In genomic region chr6:86406306-86406705, GRCm38 (mm10) we compare ENCODE assay signal across 10 mouse cellular contexts. TPM values are rescaled to one million over a fixed set of nuclear protein-coding genes. Genes with fewer than 3 reads are reported as not detected.
DNase-seq lines count a peak whose midpoint lies in the region; ATAC-seq and TF ChIP-seq lines count a peak whose summit lies in the region.
"Had no signal": no experiment of that assay in that cellular context is flagged by ENCODE, and none has a peak within 500 bp of the region (broad histone marks: within the 10 kb centered on the region; RNA-seq: fewer than 3 reads in every experiment).

No protein-coding gene starts in this region.

- peaks cover 69% of the 10 kb centered on the region for H3K79me2 ChIP-seq in myocyte (ENCODE audit: control insufficient read depth, insufficient read depth)

- H3K4me2 ChIP-seq in kidney, embryonic 16.5 days (replicated peaks; ENCODE audit: low read depth, low read length): peak overlapping the region; percentile 37
- H3K4me2 ChIP-seq in forebrain, embryonic 11.5 days (ENCODE audit: low read depth, low read length, severe bottlenecking): peak overlapping the region; percentile 75
- peak overlapping the region; percentile 81 for H3K4me2 ChIP-seq in hindbrain, embryonic 13.5 days
- H3K4me2 ChIP-seq in myocyte (ENCODE audit: low read depth): peak overlapping the region; percentile 89

- no peak overlapping the region; the same call in 1 of the 2 replicates for H3K4me3 ChIP-seq in kidney, embryonic 16.5 days (ENCODE audit: low read length)
- peak overlapping the region; percentile 82; the same call in 1 of the 2 replicates for H3K4me3 ChIP-seq in forebrain, embryonic 11.5 days (ENCODE audit: low read depth, low read length)
- H3K4me3 ChIP-seq in hindbrain, embryonic 13.5 days: peak overlapping the region; percentile 83
- peak overlapping the region; percentile 90 for H3K4me3 ChIP-seq in myocyte
- no peak overlapping the region for H3K4me3 ChIP-seq in thymus, adult 2 months (ENCODE audit: control insufficient read depth, insufficient read depth, low read length)

- no peak for ATAC-seq in kidney, embryonic 16.5 days (ENCODE audit: low FRiP score, low TSS enrichment)
- ATAC-seq in forebrain, embryonic 11.5 days (replicated peaks; ENCODE audit: low FRiP score): no peak
- ATAC-seq in hindbrain, embryonic 13.5 days (ENCODE audit: low FRiP score): no peak

- H3K27me3 ChIP-seq in kidney, embryonic 16.5 days (ENCODE audit: insufficient read depth, low read length): no peaks in the 10 kb centered on the region
- H3K27me3 ChIP-seq in forebrain, embryonic 11.5 days (ENCODE audit: control insufficient read depth, insufficient read depth, low read length): no peaks in the 10 kb centered on the region
- no peaks in the 10 kb centered on the region for H3K27me3 ChIP-seq in hindbrain, embryonic 13.5 days
- H3K27me3 ChIP-seq in myocyte (ENCODE audit: control insufficient read depth, insufficient read depth, insufficient read length): no peaks in the 10 kb centered on the region
- H3K27me3 ChIP-seq in thymus, adult 2 months (ENCODE audit: control insufficient read depth, insufficient read depth, low read length): no peaks in the 10 kb centered on the region

- H3K4me1 ChIP-seq in kidney, embryonic 16.5 days (ENCODE audit: insufficient read depth, low read length): peaks cover 11% of the 10 kb centered on the region
- no peaks in the 10 kb centered on the region; the same call in 1 of the 2 replicates for H3K4me1 ChIP-seq in forebrain, embryonic 11.5 days (replicated peaks; ENCODE audit: control insufficient read depth, insufficient read depth, low read length)
- peaks cover 38% of the 10 kb centered on the region for H3K4me1 ChIP-seq in hindbrain, embryonic 13.5 days (replicated peaks)
- H3K4me1 ChIP-seq in thymus, adult 2 months (replicated peaks; ENCODE audit: control insufficient read depth, insufficient read depth, low read length): 0 out of 2 replicates have a peak, but pooled peaks cover 2% of the 10 kb centered on the region

- TF ChIP-seq CTCF in thymus, adult 2 months (IDR thresholded peaks at IDR 0.05; ENCODE audit: borderline replicate concordance, control insufficient read depth, extremely low read depth, insufficient read depth, low read length, poor library complexity): no peak

- no peak overlapping the region for H3ac ChIP-seq in myocyte (ENCODE audit: control insufficient read depth, insufficient read length)

- H3K36me3 ChIP-seq in kidney, embryonic 16.5 days (ENCODE audit: insufficient read depth, low read length): 0 out of 2 replicates have a peak, but pooled peaks cover 7% of the 10 kb centered on the region
- H3K36me3 ChIP-seq in forebrain, embryonic 11.5 days (ENCODE audit: control insufficient read depth, insufficient read depth, low read length): no peaks in the 10 kb centered on the region
- peaks cover 3% of the 10 kb centered on the region; the same call in 1 of the 2 replicates for H3K36me3 ChIP-seq in hindbrain, embryonic 13.5 days
- H3K36me3 ChIP-seq in myocyte (ENCODE audit: control insufficient read depth, insufficient read depth): peaks cover 5% of the 10 kb centered on the region
- H3K36me3 ChIP-seq in thymus, adult 2 months (ENCODE audit: control insufficient read depth, insufficient read depth, low read length): no peaks in the 10 kb centered on the region

- no peak overlapping the region for H3K27ac ChIP-seq in kidney, embryonic 16.5 days (ENCODE audit: low read length)
- H3K27ac ChIP-seq in forebrain, embryonic 11.5 days (ENCODE audit: low read depth, low read length): no peak overlapping the region
- no peak overlapping the region for H3K27ac ChIP-seq in hindbrain, embryonic 13.5 days
- no peak overlapping the region for H3K27ac ChIP-seq in thymus, adult 2 months (ENCODE audit: control insufficient read depth, insufficient read depth, low read length)
- H3K27ac ChIP-seq: left cerebral cortex, adult 2 months had no signal

- DNase-seq in kidney, adult 11 months: no peak
- DNase-seq in forebrain, embryonic 11.5 days (ENCODE audit: low spot score): no peak
- DNase-seq in layer of hippocampus, adult 9-11 months: no peak
- no peak for DNase-seq in thymus, adult 2 months
- DNase-seq: adrenal gland, postnatal 36 days; lung, postnatal 10 days had no signal

- H3K9me3 ChIP-seq in kidney, embryonic 16.5 days (ENCODE audit: low read length): no peaks in the 10 kb centered on the region
- H3K9me3 ChIP-seq in forebrain, embryonic 11.5 days (ENCODE audit: control insufficient read depth, low read length): no peaks in the 10 kb centered on the region
- H3K9me3 ChIP-seq in hindbrain, embryonic 13.5 days: no peaks in the 10 kb centered on the region

- no peak for TF ChIP-seq POLR2A in myocyte (IDR thresholded peaks at IDR 0.05; ENCODE audit: insufficient read length, low read depth)
- no peak for TF ChIP-seq POLR2A in thymus, adult 2 months (IDR thresholded peaks at IDR 0.05; ENCODE audit: control insufficient read depth, extremely low read depth, insufficient read depth, low read length, poor library complexity)

- no peak overlapping the region for H3K9ac ChIP-seq in kidney, embryonic 16.5 days (replicated peaks; ENCODE audit: low read length)
- no peak overlapping the region; the same call in 1 of the 2 replicates for H3K9ac ChIP-seq in forebrain, embryonic 11.5 days (ENCODE audit: low read length)
- 0 out of 2 replicates have a peak overlapping the region, but pooled peaks have one; percentile 46 for H3K9ac ChIP-seq in hindbrain, embryonic 13.5 days

TF ChIP-seq in myocyte, 11 proteins besides CTCF, POLR2A, EP300 and RAD21:
- peak in 1 of 3 experiments; percentile 28 for TF ChIP-seq MYOD1 (IDR thresholded peaks at IDR 0.05; ENCODE audit: control insufficient read depth in 1 of 3, insufficient read length in 2 of 3, low read depth in 2 of 3)
- no peak for TF ChIP-seq CEBPB (IDR thresholded peaks at IDR 0.05; ENCODE audit: insufficient read depth, poor library complexity, severe bottlenecking)
- TF ChIP-seq SRF (IDR thresholded peaks at IDR 0.05; ENCODE audit: control insufficient read depth, insufficient read length, low read depth): no peak

RNA-seq across cellular contexts. Expression of gene Tia1, which starts 2.3 kb away (rescaled TPM):
- polyA plus RNA-seq in kidney, embryonic 16.5 days (2015; fragmentation: Nextera tagmentation; extraction: Ambion mirVana): 187 and 221 TPM in 2 replicates
- 271 and 307 TPM in 2 replicates for polyA plus RNA-seq in forebrain, embryonic 11.5 days (2014; fragmentation: Nextera tagmentation; extraction: Ambion mirVana)
- polyA plus RNA-seq in hindbrain, embryonic 13.5 days (2015; fragmentation: Nextera tagmentation; extraction: Ambion mirVana): 359 and 370 TPM in 2 replicates
- polyA plus RNA-seq in myocyte (2012; fragmentation: generic; extraction: Trizol): 12.8 TPM
- 73.1 and 83.4 TPM in 2 replicates for polyA plus RNA-seq in thymus, adult 2 months (2012; rRNA removed)

RNA-seq across cellular contexts. Expression of gene Pcyox1, which starts 9.4 kb away (rescaled TPM):
- polyA plus RNA-seq in kidney, embryonic 16.5 days (2015; fragmentation: Nextera tagmentation; extraction: Ambion mirVana): 113 and 119 TPM in 2 replicates
- 94.8 and 95.3 TPM in 2 replicates for polyA plus RNA-seq in forebrain, embryonic 11.5 days (2014; fragmentation: Nextera tagmentation; extraction: Ambion mirVana)
- 110 and 114 TPM in 2 replicates for polyA plus RNA-seq in hindbrain, embryonic 13.5 days (2015; fragmentation: Nextera tagmentation; extraction: Ambion mirVana)
- polyA plus RNA-seq in myocyte (2012; fragmentation: generic; extraction: Trizol): 25.1 TPM
- polyA plus RNA-seq in thymus, adult 2 months (2012; rRNA removed): 14.9 and 15.8 TPM in 2 replicates

RNA-seq across cellular contexts. Expression of gene Gm44790, which starts 20.2 kb away (rescaled TPM):
- polyA plus RNA-seq in kidney, embryonic 16.5 days (2015; fragmentation: Nextera tagmentation; extraction: Ambion mirVana): 0.80 TPM in 1 of 2 replicates, not detected in the other
- polyA plus RNA-seq in forebrain, embryonic 11.5 days (2014; fragmentation: Nextera tagmentation; extraction: Ambion mirVana): 0.37 TPM in 1 of 2 replicates, not detected in the other
- 0.52 TPM in 1 of 2 replicates, not detected in the other for polyA plus RNA-seq in hindbrain, embryonic 13.5 days (2015; fragmentation: Nextera tagmentation; extraction: Ambion mirVana)
- polyA plus RNA-seq in myocyte (2012; fragmentation: generic; extraction: Trizol): not detected
- polyA plus RNA-seq in thymus, adult 2 months (2012; rRNA removed): 32.3 and 32.5 TPM in 2 replicates

RNA-seq across cellular contexts. Expression of gene C87436, which starts 31.9 kb away (rescaled TPM):
- 22.0 and 28.4 TPM in 2 replicates for polyA plus RNA-seq in kidney, embryonic 16.5 days (2015; fragmentation: Nextera tagmentation; extraction: Ambion mirVana)
- polyA plus RNA-seq in forebrain, embryonic 11.5 days (2014; fragmentation: Nextera tagmentation; extraction: Ambion mirVana): 28.1 and 28.6 TPM in 2 replicates
- polyA plus RNA-seq in hindbrain, embryonic 13.5 days (2015; fragmentation: Nextera tagmentation; extraction: Ambion mirVana): 25.7 and 28.0 TPM in 2 replicates
- polyA plus RNA-seq in myocyte (2012; fragmentation: generic; extraction: Trizol): 6.9 TPM
- 14.9 and 16.6 TPM in 2 replicates for polyA plus RNA-seq in thymus, adult 2 months (2012; rRNA removed)

RNA-seq across cellular contexts. Expression of gene Snrpg, which starts 35.2 kb away (rescaled TPM):
- 575 and 578 TPM in 2 replicates for polyA plus RNA-seq in kidney, embryonic 16.5 days (2015; fragmentation: Nextera tagmentation; extraction: Ambion mirVana)
- polyA plus RNA-seq in forebrain, embryonic 11.5 days (2014; fragmentation: Nextera tagmentation; extraction: Ambion mirVana): 775 and 792 TPM in 2 replicates
- 479 and 486 TPM in 2 replicates for polyA plus RNA-seq in hindbrain, embryonic 13.5 days (2015; fragmentation: Nextera tagmentation; extraction: Ambion mirVana)
- 188 TPM for polyA plus RNA-seq in myocyte (2012; fragmentation: generic; extraction: Trizol)
- polyA plus RNA-seq in thymus, adult 2 months (2012; rRNA removed): 67.2 and 87.1 TPM in 2 replicates

Comparison
In these comparisons a context has a peak if more than half of its experiments do, and no peak if none do; other contexts are left out.
1. H3K4me2 ChIP-seq: peak in every context shown above with its lines; median percentile 89 in myocyte; 81 in hindbrain, embryonic 13.5 days; 75 in forebrain, embryonic 11.5 days; 37 in kidney, embryonic 16.5 days.
2. H3K4me3 ChIP-seq: peak in forebrain, embryonic 11.5 days (single experiment), hindbrain, embryonic 13.5 days (single experiment) and myocyte (single experiment); none in kidney, embryonic 16.5 days (single experiment) and thymus, adult 2 months (single experiment).
3. RNA of gene Gm44790, which starts 20.2 kb away (polyA plus RNA-seq): 32.3 to 32.5 TPM in thymus, adult 2 months; 0.37 TPM in forebrain, embryonic 11.5 days, not detected in myocyte (single experiment), 0.80 TPM in kidney, embryonic 16.5 days and 0.52 TPM in hindbrain, embryonic 13.5 days; every median in the first group is over 10 times any median in the second.